Mouse (Mus musculus) megakaryocyte-erythroid progenitor cell, adult 5-6 weeks (primary cell): Measurements from ENCODE around the gene Mecom. TPM values are rescaled to one million over a fixed set of nuclear protein-coding genes. Genes with fewer than 3 reads are reported as not detected.
"Not testable (repeated sequence)": the region's sequence is repeated elsewhere in the genome, so short reads cannot be mapped to it uniquely, and the experiment has no call there.

Experiments used
- ATAC-seq: replicated peaks from 2 replicates; pipeline ENCODE4 v1.8.0; 2016; ENCODE audit warnings: mild to moderate bottlenecking, inconsistent platforms; ENCODE audit not compliant: severe bottlenecking, poor library complexity, low FRiP score, low TSS enrichment
- total RNA-seq, 2 experiments: library from RNA; stranded (forward) in 1 of 2; stranded (reverse) in 1 of 2; fragments of 200-1000, 215-1000 nt in 1 of 2; fragments of >200 nt in 1 of 2; fragmentation: Nextera tagmentation in 1 of 2; gene quantifications; 2 replicates each; pipeline ENCODE4 v1.2.3; 2014 to 2017

Mecom gene
- total RNA-seq, 2 experiments from 2014 or later: 8.8 TPM; not detected in 1

DNA sequence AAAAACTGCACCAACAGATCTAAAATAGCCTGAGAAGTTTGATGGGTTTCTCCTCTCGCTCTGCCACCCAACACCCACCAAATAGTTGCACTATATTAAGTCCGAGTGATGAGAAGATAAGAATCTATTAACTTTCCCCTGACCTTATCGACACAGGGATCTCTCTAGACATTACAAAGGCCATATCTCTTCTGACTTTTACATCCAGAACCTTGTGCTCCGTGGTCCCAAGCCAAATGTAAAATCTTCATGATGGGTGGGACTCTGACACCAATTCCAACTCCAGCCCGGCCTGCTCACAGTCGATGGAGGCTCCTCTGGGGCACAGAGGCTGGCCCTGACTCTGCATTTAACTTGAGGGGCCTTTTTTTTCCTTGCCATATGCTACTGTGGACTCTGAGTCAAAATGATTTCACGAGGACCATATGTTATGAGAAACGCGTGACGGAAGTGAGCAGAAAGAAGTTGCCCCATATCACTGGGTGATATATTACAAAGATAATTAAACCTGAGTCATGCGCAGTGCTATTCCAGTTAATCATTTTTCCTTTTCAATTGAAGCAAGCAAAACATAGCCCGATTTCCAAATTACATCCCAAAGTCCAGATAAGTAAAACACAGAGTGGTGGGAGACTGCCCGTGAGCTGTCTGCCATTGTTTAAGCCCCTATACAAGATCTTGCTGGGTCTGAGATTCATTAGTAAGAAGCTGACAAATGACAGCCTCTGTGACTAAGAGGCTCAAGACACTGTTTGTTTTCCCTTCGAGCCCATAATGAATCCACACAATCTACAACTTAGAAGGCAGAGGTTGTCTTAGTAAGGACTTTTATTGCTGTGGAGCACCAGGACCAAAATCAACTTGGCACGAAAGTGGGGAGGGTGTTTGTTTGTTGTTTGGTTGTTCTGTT lies 94.0 kb downstream of the Mecom start:
- ATAC-seq: no peak

DNA sequence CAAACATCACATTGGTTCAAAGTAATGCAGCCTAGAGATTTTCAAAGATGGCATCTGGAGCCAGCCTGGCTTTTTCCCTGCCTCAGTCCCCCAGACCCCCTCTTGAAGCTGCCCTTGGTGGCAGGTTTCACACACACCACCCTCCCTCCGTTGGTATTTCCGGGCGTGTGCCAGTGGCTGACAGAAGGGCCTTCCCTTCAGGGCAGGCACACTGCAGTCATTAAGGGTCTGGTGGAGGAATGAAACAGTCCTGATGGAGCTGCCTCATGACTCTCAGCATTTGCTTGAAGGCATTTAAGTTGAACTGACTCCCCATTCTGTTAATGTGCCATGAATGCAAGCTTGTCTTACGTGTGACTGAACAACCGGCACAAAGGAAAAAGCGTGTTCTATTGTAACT lies 94.8 kb downstream of the Mecom start:
- no peak for ATAC-seq

DNA sequence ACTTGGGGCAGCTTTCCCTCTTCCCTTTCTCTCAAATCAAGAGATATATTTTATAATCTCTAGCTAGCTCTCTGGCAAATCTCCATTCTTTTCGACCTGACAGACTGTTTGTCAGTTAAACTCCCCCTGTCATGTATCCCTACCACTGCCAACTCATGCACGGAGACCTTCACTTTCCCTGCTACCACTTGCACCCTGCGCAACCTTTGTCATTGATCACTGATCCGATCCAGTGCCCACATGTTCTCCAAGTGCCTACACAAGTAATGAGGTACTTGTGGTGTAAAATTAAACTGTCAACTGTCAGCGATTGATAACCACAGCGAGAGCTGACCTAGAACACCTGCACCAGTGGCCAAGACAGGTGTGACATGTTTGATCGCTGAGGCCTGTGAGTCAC lies 95.3 kb downstream of the Mecom start:
- ATAC-seq: no peak

GRCm38 (mm10) chr3:30450206-30450965 lies 97.4 kb downstream of the Mecom start:
- ATAC-seq: no peak

GRCm38 (mm10) chr3:30448624-30449023 lies 99.2 kb downstream of the Mecom start:
- ATAC-seq: 0 out of 2 replicates have a peak, but pooled peaks have one; percentile 50

GRCm38 (mm10) chr3:30445970-30446442 lies 101.8 kb downstream of the Mecom start:
- ATAC-seq: no peak

DNA sequence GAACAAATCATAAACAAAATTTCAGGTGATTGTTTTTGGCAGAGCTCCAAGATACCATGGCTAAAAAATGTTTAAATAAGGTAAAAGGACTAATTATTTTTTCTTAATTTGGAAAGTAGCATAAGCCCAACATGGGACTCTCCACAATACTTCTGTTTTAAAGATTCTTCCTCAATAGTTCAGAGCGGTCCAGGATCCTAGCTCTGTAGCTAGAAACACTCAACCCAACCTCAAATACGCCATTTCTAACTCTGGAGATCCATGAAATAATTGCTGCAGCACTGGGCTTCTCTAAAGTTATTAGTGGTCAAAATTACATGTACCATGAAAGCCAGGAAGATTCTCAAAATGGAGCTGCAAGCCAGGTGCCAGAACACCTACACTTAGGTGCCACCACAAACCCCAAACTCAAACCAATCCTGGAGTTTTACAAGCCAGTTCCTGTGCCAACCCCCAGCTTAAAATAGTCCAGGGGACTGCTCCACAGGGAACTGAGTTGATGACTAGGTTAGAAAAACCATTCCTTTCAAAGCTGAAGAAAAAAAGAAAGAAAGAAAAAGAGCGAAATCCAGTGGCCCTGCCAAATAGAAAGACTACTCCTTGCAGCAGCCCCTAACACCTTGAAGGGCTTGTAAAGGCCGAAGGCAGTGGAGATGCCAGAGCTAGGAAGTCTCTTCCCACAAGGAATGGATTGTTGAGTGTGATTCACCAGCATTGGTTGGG lies 102.4 kb downstream of the Mecom start:
- ATAC-seq: no peak

DNA sequence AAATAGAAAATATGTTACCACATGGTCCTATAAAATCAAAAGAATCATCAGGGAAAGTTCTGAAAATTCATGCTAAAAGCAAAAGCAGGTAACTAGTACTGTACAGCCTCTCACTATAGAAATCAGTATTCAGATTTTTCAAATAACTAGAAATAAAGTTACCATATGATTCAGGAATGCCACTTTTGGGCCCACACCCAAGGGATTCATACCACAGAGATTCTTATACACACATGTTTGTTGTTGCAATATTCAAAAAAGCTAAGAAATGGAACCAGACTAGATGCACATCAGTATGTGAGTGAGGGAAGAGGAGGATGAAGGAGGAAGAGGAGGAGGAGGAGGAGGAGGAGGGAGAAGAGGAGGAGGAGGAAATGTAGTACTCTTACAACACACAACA lies 106.2 kb downstream of the Mecom start:
- ATAC-seq: no peak

- no peak for ATAC-seq
Measured at GRCm38 (mm10) chr3:30438007-30438406, 109.8 kb downstream of the Mecom start.

GRCm38 (mm10) chr3:30436561-30436960 lies 111.2 kb downstream of the Mecom start:
- ATAC-seq: no peak

GRCm38 (mm10) chr3:30436131-30436530 lies 111.7 kb downstream of the Mecom start:
- no peak for ATAC-seq

DNA sequence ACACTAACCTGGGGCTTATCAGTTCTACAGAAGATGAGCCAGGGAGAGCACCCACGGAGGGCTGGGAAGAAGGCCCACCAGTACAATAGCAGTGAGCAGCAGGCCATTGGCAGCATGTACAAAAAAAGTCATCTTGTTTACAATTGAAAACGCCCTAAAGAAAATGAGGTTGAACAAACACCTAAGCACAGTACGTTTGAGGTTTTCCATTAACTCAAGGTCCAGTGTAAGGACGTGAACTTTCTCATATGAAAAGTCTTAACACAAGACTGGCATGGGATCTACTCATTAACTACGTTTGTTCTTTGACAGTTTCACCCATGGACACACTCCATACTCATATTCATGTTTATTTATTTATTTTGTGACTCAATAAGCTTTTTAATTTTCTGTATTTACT lies 118.9 kb downstream of the Mecom start:
- no peak for ATAC-seq

- ATAC-seq: no peak
Measured at GRCm38 (mm10) chr3:30424036-30424435, 123.8 kb downstream of the Mecom start.

DNA sequence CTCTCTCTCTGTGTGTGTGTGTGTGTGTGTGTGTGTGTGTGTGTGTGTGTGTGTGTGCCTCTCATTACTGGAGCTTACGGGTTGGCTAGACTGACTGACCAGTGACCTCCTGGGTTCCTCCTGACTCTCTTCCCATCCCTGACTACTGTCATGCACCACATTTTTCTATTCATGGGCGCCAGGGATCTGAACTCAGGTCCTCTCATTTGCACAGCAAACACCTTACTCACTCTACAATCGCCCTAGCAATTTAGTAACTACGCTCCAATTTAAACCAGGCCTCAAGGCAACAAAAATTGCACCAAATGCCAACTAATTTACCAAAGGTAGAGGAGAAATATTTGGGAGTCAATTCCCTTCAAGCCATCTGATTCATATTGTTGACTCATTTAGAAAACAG lies 125.9 kb downstream of the Mecom start:
- not testable (repeated sequence) for ATAC-seq

DNA sequence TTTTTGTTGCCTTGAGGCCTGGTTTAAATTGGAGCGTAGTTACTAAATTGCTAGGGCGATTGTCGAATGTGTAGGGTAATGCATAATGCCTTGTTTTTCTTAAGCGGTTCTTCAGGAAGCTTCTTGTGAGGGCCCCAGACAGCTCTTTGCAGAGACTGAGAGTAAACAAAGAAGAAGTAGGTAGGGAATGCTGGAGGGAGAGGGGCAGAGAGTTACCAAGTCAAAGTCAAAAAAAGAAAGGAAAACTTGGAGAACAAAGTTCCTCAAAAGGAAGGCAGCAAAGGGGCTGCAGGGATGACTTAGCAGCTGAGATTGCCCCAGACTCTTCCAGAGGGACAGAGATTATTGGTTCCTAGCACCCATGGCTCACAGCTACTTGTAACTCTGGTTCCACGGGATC lies 126.9 kb downstream of the Mecom start:
- ATAC-seq: no peak

GRCm38 (mm10) chr3:30414173-30414572 lies 133.6 kb downstream of the Mecom start:
- no peak for ATAC-seq

DNA sequence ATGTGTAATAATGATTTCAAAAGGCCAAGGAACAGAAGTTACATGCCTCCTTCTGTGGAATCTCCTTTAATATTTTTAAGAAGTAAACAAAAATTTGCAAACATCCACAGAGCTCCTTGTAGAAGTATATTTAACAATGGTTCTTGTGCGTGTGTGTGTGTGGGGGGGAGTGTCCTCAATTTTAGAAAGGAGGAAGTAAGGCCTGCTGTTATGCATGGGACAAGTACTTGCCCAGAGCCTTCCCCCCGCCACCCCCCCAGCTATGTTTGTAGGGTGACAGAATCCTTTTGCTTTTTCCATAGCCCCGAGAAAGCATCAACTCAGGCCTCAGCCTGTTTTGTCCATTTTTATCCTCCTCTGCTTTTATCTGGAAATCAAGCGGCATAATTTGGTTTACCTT lies 137.0 kb downstream of the Mecom start:
- ATAC-seq: no peak

GRCm38 (mm10) chr3:30404821-30405220 lies 143.0 kb downstream of the Mecom start:
- ATAC-seq: no peak

DNA sequence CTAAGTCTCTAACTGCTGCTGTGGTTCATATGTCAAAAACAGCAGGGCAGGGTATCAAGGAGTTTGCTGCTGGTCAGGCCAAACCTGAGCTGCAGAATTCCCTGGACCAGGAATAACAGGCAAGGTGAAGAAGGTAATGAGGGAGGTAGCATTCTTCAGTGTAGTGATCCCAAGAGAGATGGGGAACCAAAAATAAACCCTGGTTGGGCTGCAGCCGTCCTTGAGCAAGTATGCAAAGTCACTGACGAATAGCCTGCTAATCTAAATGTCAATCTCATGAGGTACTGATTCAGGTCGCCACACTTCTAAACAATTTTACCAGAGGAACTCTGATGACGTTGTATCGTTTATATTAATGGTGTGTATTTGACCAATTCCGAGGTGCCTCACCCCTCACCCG lies 148.9 kb downstream of the Mecom start:
- no peak for ATAC-seq

DNA sequence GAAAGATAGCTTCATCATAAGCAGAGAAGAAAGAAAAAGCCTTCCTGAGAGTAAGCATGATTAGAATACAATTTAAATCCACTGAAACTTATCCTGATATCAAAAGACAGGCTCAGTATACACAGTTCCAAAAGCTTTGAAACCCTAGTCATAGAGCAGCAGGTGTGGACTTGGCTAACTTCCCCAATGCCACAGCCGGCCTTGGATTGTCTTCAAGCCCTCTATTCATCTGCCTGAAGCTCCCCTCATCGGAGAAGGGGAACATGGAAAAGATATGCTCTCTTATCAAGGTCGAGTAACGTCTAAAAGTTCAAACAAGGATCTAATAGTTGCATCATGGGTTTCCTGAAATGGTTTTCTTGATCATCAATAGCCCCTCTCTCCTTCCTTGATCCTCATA lies 152.9 kb downstream of the Mecom start:
- no peak for ATAC-seq
